Mouse (Mus musculus) CD4-positive helper T cell, adult 2 months (primary cell): ENCODE measurements around the gene Wfdc21.

Experiments used
- DNase-seq: peaks from one replicate; pipeline ENCODE4 v3.0.0-alpha.2; 2012; ENCODE audit warnings: low read depth, missing footprints, low spot score

Gene Wfdc21

GRCm38 (mm10) chr11:83802166-83802565 lies 55.4 kb downstream of the Wfdc21 start:
- no peak for DNase-seq
